Mouse (Mus musculus) cerebellum, adult 11-12 months (tissue): ENCODE measurements around the gene Tle3.

Experiments used
- DNase-seq: peaks from one replicate; pipeline ENCODE4 v3.0.0; 2022

Gene Tle3

DNA sequence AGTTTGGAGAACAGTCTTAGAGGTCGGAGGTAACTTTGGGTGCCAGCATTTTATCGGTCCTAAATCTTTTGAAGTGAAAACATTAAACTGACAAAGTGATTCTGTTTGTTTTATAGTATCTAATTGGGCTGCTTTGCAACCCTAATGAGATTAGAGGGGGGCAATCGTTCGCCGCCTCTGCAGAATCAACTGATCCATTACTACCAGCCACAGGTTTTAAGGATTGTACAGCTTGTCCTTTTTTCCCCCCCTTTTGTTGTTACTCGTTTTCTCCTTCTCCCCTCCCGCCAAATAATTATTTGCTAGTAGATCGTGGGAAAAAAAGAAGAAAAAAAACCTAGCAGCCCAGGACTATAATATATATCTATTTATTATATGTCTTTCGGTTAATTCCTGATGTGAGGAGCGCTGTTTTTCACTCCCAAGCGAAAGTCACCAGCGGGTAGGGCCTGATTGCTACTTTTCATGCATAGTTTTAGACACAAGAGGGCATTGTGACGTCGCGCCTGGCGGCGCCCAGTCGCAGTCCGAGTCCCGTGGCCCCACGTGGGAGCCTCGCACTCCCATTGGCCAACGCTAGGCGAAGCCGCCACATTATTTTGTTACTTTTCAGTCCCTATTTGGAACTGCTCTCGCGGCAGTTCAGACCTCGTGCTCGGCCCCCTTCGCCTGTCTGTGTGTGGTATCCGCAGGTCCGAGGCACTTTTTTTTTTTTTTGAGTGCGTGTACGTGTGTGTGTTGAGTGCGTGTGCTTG, at the start of gene Tle3:
Gene Tle3 (plus strand): TSS at position 612 of the 755 bp plus-strand sequence.
- peak; percentile 99 for DNase-seq

DNA sequence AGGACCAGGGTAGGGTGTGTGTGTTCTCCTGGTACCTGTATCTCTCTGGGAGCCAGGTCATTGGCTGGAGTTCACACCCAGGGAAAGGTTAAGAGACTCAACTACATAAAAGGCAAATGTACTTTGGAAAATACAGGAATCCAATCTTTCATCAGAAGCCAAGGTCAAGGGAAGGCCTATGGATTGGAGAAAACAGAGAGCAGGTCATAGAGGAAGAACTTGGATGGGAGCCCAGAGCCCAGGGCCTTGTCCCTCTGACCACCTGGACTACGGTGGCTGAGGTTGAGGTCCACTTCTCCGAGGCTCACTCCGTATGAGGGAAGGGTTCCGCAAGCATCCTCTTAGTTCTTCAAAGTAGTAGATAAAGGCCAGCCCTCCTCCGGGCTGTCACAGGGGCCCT, 48.9 kb upstream of the Tle3 start:
- peak; percentile 28 for DNase-seq

DNA sequence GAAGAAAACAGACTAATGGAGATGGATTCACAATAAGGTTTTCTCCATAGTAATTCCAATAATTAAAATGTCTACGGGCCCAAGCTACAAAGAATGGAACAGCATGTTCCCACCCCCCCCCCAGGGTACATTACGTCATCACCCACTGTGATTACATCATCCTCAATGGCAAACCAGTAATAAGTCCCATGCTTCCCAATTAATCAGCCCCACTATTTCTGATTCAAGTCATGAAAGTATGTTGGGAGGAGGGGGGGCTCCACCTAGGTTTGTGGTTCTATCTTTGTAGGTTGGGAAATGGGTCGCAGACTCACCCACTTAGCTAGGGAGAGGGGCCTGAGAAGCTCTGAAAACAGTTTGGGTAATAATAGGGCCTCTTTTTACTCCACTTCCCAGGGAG, 48.3 kb upstream of the Tle3 start:
- DNase-seq: no peak

DNA sequence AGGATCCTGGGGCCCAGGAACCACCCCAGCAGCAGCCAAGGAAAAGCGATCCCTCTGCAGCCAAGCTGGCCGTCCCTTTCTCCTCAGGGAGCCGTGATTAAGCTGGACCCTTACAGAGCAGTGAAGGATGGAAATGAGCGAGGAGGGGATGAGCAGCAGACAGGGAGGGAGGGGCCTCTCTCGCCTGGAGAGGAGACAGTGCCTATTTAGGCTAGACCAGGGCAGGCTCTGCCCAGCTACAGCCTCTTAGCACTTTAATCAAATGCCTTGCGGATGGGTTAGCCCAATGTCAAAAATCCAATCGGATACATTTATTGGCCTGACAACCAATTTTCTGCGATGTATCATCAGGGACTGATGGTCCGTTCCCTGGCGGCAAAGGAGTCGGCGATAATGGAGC, 47.8 kb upstream of the Tle3 start:
- no peak for DNase-seq

DNA sequence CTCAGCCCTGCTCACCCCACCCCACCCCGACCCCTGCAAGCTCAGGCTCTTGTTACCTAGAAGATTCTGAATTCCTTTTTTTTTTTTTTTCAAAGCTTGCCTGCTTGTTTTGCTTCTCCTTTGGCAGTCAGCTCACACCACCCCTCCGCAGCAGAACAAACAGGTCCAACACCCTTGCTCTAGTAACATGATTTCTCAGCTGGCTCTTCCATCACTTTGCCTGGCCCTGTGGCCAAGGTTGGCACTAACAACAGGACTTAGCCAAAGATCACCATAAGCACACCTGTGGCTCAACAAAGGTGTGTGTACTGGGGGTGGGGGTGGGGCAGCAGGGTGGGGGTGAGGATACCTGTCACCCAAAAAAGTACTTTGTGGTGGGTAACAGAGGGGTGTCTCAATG, 47.2 kb upstream of the Tle3 start:
- DNase-seq: no peak

DNA sequence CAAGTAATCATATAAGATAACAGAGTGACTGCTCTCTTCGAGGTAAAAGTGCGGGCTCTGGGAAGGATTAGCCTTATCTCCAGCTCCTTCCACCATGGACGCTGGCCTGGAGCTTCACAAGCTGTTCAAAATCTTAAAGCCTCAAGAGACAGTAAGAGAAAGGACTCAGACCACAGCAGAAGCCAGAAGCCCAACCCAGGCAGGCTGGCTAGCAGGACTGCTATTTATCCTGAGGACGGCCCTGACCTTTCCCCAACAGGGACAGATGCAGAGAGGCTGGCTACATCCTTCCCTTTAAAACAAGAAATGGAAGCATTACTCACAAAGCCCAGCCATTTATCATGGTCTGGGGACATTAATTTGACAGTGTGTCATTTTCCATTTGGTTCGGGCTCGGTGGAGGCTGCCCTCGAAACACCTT, 46.2 kb upstream of the Tle3 start:
- no peak for DNase-seq

DNA sequence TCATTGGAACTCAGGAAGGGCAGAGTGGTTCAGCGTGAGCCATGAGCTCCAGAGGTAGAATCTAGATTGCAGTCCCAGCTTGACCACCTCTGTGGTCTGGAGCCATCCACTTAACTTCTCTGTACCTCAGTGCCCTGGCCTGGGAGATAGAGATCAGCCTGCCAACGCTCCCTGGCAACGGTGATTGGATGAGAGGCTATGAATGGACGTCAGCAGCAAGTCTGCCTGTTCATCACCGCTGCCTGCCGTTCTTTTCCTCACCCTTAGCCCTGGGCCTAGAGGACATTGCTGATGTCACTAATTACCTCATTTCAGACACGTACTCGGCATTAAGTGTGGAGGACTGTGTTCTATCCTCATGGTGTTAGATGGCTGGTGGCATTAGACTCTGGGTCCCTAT, 45.2 kb upstream of the Tle3 start:
- DNase-seq: no peak

DNA sequence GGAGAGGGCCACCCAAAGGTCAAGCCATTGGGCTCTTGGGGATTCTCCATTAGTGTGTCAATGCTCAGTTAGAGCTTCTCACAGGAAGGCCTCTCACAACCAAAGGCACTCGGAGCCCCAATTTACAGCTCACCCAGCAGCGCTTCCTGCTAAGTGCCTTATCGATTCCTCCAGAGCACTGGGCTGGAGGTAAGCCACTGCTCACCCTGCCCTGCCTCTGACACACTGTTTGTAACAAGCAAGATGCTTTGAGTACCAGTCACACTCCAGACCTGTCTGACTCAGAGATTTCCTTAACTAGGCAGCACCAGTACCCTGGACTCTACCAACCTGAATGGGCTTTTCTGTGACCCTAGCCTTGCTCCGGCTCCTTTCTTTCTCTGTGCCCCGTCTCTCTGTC, 44.0 kb upstream of the Tle3 start:
- DNase-seq: no peak

DNA sequence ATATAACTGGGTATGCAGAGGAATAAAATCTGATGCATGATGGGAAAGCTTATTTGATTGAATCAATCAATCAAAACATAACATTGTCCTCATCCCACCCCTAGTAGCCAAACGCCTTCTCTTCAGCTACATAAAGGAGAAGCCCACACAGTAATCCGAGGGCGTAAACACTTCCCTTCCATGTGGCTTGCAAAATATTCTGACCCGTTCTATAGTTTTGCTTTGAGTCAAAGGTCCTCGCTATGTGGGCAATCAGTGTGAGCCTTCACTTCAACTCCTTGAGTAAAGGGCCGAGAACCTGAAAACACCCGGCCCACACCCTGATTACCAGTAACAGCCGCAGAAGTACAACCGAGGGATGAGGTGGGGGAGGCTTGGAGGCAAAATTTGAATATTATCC, 41.4 kb upstream of the Tle3 start:
- no peak for DNase-seq

DNA sequence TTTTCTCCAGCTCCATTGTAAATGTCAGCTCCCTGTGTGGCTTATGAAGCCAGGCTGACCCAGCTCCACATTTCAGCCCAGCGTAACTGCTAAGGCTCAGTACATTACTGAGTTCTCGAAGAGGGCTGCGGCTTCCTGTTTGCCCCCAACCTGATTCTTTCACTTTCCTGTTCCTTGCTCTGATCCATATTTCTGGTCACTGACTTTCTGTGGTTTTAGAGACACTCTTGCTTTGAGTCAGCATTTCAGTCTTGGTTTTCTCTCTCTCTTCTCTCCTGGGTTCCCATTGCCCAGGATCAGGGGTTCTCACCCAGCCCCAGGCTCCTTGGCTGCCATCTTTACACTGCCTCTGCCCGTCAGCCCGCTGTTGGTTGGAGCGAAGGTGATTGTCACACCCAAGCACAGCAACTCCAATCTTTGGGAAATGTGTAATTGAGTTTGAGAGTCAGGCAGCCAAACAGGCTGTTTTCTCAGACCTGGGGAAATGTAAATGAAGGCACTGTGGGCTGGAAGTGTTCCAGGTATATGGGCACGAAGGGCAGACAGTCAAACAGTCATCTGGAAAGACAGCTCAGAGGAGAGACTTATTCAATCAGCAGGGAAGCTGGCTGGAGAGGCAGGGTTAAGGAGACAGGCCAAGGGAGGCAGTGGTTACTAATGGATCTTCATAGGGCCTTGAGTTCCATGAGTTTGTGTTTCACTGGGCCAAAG, 39.8 kb upstream of the Tle3 start:
- DNase-seq: no peak

DNA sequence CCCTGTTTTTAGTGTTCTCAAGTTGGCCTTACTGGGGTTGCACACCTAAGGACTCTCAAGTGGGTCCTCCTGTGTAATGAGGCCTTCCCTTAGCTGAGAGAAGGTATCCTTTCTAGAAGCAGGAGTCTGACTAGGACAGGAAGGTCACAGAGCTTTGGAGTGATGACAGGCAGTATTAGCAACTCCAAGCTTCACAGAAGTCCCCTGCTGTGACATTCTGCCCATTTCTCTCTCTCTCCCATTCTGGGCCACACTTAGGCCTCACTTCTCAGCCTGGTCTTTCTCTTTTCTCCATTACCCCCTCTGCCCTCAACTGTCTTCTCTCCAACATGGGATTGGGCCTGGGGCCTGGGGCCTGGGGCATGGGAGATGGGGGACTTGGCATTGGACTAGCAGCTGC, 36.0 kb upstream of the Tle3 start:
- no peak for DNase-seq

DNA sequence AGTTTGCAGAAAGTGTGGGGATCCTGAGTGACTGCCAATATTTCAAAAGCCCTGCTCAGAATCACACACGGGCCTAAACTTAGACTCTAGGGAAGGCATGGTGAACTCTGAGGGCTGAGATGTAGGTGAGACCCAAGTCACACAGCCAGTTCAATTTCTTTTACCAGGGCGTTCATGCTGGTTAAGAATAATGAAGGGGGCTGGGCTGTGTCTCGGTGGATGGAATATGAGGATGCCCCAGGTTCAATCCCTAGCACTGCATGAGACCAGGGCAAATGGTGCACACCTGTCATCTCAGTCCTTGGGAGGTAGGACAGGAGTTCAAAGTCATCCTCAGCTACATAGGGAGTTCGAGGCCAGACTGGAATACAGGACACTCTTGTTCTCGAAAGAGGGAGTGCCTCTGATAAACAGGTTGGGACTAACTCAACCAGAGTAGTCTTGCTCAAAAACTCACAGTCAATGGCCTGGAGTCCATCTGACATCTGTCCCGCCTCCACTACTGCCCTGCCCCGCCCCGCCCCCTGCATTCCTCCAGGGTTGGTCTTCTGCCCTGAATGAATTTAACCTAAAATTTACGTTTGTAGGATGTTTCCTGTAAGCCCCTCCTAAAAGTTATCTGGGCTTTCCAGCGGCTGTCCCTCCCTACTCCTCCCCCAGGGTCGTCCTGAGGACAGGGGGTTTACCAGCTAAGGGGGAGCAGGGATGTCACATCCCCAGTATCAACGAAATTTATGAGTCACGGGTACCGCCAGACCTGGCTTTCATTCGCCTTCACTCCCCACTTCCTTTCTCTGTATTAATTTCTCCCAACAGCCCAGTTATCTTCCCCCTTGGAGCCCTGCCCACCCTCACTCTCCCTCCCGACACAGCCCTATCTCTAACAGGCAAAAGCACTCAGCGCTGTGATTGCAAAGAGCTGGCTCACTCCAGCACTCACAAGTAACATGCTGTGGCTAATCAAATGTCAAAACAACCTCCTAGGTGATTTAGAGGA, 35.3 kb upstream of the Tle3 start:
- no peak for DNase-seq

DNA sequence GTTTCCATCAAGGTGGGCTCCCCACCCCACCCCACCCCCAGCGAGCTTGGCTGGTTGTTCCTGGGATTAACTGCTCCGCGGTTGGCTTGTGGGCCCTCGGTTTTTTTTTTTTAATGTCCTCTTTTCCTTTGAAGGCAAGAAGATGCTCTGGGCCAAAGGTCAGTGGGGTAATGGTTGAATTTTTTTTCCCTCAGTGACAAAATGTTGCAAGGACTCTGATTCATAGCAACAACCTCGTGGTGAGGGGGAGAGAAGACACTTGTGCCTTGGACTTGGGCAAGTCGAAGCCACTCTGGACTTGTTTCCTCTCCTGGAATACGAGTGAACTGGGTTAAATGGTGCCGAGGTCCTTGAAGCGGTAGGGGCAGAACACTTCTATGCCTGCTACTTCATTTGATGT, 34.5 kb upstream of the Tle3 start:
- DNase-seq: no peak

DNA sequence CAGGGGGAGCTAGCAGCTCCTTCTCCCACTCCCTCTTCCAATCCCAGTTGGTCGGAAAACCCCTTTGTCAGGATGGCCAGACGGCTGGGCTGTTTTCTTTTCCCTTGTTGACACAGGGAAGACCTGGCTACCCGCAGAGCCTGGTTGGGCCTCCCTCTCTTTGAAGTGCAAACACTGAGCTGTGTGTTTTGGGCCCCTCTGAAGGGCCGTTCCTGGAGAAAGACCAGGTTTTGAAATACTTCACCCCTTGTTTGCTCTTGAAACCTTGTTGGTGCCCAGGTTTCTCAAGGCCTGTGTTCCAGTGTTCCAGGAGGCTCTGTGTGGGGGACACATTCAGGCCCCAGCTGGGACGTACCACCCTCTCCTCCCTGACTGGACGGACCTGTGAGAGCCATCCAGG, 32.9 kb upstream of the Tle3 start:
- no peak for DNase-seq

DNA sequence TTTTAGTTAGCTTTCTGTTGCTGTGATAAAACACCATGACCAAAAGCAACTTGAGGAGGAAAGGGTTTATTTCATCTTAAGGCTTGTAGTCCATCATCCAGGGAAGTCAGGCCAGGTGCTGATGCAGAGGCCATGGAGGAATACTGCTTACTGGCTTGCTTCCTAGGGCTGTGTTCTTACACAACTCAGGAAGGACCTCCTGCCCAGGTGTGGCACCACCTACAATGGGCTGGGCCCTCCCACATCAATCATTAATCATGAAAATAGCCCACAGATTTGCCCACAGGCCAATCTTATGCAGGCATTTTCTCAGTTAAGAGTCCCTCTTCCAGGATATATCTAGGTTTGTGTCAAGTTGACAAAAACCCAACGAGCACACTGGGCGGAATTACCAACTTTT, 31.8 kb upstream of the Tle3 start:
- no peak for DNase-seq

DNA sequence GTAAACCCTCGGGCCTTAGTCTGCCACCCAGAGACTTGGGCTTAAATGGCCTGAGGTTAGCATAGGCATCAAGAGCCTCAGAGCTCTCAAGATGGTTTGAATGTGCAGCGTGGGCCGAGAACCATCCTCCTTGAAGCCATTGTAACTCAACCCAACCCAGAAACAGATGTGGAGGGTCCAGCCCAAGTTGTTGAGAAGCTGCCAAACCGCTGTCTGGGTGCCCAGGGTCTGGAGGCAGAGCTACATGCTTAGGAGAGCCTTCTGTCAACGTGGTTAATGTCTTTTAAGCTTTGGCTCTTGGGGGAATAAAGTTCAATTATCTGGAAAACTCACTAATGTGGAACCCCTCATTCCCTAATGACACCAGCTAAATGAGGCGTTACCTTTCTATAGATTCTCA, 29.9 kb upstream of the Tle3 start:
- DNase-seq: no peak

DNA sequence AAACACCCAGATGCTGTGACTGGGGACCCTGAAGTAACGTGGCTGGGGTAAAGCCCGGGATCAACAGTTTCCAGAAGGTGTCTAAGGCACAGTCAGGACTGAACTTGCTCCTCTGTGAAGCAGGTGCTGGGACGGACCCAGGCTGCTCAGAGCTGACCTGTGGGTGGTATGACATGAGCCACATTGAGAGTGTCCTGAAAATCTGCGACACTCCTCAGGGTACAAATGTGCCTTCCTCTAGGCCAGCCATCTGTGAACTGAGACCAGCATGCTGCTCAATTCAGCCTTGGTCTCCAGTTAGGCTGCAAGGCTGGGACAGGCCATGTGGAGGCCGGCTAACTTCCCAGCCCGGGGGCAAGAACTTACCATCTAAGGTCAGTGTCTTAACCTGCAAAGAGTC, 27.5 kb upstream of the Tle3 start:
- peak; percentile 27 for DNase-seq

DNA sequence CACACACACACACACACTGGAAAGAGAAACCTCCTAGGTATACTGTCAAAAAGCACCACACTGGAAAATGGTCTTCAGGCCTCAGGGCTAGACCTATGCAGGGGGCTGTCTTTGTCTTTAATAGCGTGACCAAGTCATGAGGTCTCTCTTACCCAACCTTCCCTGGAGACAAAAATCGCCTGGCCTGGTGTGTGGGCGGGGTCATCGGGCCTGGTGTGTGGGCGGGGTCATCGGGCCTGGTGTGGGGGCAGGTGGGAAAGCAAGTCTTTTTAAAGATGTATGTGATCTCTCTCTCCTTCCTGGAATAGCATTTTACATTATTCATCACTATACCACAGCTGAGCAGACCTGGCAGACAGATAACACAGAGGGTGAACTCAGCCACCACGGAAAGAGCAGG, 25.2 kb upstream of the Tle3 start:
- no peak for DNase-seq

DNA sequence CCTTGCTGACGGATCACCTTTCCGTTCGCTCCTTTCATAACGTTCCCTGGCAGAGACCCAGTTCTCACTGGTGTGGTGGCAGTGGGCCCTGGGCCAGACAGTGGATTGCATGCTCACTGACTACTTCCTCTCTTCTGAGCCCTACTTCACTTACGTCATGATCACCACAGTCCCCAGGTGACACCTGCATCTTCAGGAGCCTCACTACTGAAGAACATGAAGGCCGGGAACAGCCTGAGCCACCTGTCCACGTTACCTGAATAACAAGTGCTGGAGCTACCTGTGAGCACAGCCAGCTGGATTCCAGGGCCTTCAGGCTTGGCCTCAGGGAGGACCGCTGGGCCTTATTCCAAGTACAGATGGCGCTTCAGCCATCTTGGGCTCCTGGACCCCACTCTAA, 24.1 kb upstream of the Tle3 start:
- DNase-seq: peak; percentile 42

DNA sequence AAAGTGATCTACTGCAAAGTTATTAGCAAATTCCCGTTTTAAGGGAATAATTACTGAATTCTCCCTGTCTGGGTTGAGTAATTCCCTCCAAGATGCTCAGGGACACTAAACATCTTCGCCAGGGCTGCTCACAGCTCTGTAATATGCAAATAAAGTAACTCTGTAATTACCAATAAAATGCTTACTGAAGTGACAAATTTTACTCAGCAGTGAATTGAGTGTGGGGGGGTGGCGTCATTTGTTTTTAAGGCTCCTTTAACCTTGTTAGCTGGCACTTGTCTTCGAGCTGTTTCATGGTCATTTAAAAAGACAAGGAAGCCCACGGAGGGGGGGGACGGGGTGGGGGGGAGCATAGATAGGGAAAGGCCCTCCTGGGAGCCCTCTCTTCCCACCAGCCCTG, 23.6 kb upstream of the Tle3 start:
- DNase-seq: no peak

DNA sequence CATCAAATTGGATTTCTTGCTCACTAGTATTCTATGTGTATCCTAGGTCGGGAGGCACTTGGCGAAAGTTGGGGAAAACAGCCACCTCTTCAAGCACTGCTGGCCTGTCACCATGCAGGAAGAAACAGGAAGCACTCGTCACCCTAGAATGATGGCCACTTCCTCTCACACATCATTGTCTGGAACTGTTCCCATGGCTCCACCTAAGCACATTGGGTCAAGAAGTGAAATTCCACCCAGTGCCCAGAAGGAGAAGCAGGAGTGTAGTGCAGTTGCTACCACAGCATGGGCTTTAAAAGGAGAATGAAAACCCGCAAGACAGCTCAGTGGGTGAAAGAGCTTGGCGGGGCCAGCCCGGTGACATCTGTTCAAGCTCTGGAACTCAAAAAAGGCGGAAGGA, 22.5 kb upstream of the Tle3 start:
- DNase-seq: no peak

DNA sequence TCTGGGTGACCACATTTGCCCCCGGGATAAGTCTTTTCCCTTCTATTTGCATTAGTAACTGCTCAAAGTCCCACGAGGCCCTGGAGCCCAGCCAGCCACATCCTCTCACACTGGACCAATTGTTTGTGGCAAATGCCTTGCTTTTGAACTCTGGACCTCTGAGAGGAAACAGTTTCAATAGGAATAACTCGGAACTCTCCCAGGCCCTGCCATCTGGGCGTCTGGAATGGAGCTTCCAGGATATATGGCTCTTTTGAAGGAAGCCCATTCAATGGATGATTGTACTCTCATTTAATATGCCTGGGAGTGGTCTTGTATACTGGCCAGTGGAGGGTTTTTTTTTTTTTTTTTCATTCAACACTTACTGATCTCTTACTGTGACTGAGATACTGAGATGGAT, 21.0 kb upstream of the Tle3 start:
- no peak for DNase-seq

DNA sequence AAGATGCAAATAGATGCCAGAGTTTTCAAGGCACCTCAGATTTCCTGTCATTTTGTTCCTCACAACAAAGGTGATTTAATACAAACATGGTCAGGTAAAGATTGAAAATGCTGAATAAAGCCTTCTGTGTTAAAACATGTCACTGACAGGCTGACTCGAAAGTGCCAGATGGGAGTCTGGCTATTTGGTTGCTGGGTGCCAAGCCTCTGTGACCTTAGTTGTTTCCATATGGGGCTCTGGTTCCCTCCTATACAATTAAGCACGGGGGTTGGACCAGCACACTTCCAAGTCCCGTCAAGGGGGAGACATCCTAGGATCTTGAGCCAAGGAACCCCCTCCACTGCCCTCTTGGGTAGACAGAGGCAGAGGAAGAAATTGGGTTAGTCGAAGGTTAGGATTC, 13.2 kb upstream of the Tle3 start:
- no peak for DNase-seq

DNA sequence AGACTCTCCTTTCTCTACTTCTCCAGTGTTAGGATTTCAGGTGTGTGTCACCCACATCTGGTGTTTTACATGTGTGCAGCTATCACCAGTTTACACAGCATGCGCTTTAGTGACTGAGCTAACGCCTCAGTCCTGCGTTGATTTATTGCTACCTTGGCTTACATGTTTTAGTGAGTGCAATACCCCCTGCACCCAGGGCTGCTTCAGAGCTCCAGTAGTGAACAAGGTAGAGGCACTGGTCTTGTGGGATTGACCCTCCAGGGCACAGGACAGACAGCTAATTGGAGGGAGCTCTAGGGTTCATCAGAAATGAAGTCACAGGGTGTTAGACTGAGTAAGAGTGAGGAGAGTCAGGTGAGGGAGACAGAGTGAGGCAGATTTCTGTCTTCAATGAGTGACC, 12.4 kb upstream of the Tle3 start:
- no peak for DNase-seq
